Mouse (Mus musculus) neural tube, embryonic 11.5 days (tissue): ENCODE measurements at regions not wholly inside any gene's neighbourhood (a gene's known extent, or its start where the extent isn't known, plus 50 kb on each side); places are given as distances from the start of the nearest gene placed in this dataset.

Source experiments
- ATAC-seq: fragments of 200-750 bp; cut with Nextera tagmentation; 2 replicates; pipeline ENCODE4 v1.8.0; 2017; ENCODE audit warnings: moderate number of reproducible peaks, mild to moderate bottlenecking, moderate TSS enrichment, moderate library complexity; ENCODE audit not compliant: insufficient read depth, low FRiP score, low TSS enrichment
- DNase-seq: peaks from one replicate; pipeline ENCODE4 v3.0.0-alpha.2; 2015; ENCODE audit warnings: low spot score
- H3K27ac ChIP-seq: fragments of 300-500 bp; sonication (generic); 2 replicates; pipeline ENCODE4 v1.5.1; 2014; ENCODE audit warnings: low read depth, mild to moderate bottlenecking, low read length
- H3K27me3 ChIP-seq: fragments of 300-500 bp; sonication (generic); 2 replicates; pipeline ENCODE4 v1.6.1; 2014; ENCODE audit warnings: mild to moderate bottlenecking, low read length, mixed read lengths; ENCODE audit not compliant: control insufficient read depth, insufficient read depth
- H3K36me3 ChIP-seq: fragments of 300-500 bp; sonication (generic); 2 replicates; pipeline ENCODE4 v1.6.1; 2014; ENCODE audit warnings: mild to moderate bottlenecking, low read length, moderate library complexity, mixed read lengths; ENCODE audit not compliant: control insufficient read depth, insufficient read depth
- H3K4me1 ChIP-seq: fragments of 300-500 bp; sonication (generic); 2 replicates; pipeline ENCODE4 v1.6.1; 2014; ENCODE audit warnings: low read length, mixed read lengths; ENCODE audit not compliant: control insufficient read depth, insufficient read depth
- H3K4me2 ChIP-seq: fragments of 300-500 bp; sonication (generic); 2 replicates; pipeline ENCODE4 v1.6.1; 2014; ENCODE audit warnings: low read depth, mild to moderate bottlenecking, moderate library complexity
- H3K4me3 ChIP-seq: fragments of 300-500 bp; sonication (generic); 2 replicates; pipeline ENCODE4 v1.5.1; 2014; ENCODE audit warnings: low read depth, low read length
- H3K9ac ChIP-seq: fragments of 300-500 bp; sonication (generic); 2 replicates; pipeline ENCODE4 v1.6.1; 2014; ENCODE audit warnings: mild to moderate bottlenecking, low read length
- H3K9me3 ChIP-seq: fragments of 300-500 bp; sonication (generic); 2 replicates; pipeline ENCODE4 v1.6.1; 2016; ENCODE audit warnings: low read length; ENCODE audit not compliant: control insufficient read depth
- WGBS: fragments of 180-500 bp; shearing (Covaris S2); extraction: QIAGEN DNeasy Blood & Tissue Kit; methylation state at CpG from one replicate; pipeline ENCODE4 v1.1.7; 2014; 5-methylcytosine and 5-hydroxymethylcytosine counted together

DNA sequence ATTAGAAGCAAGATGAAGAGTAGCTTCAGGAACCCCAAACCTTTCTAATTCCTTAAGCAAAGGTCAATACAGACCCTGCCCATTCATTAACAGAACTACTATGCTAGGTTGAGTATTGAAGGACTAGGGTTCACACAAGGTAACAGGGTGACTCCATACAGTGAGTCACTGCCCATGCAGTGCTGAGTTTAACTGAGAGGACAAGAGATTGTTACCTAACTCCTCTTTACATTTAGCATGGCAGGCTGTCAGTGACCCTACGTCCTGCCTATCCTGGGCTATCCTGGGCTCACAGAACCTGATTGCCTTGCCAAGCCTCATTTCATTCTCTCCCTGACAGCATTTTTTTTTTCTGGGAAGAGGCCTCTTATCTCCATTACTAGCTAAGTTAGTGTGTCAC, 127.6 kb upstream of the Ell2 start:
- H3K4me2 ChIP-seq = no peak overlapping the region
- H3K4me3 ChIP-seq = no peak overlapping the region
- 84% methylated on average over 1 of the region's 1 CpGs for WGBS
- DNase-seq = no peak
- H3K36me3 ChIP-seq = no peaks in the 10 kb centered on the region
- H3K27me3 ChIP-seq = no peaks in the 10 kb centered on the region
- H3K9me3 ChIP-seq = no peaks in the 10 kb centered on the region
- no peak for ATAC-seq
- no peaks in the 10 kb centered on the region for H3K4me1 ChIP-seq
- H3K9ac ChIP-seq = no peak overlapping the region
- no peak overlapping the region for H3K27ac ChIP-seq

- no peak for ATAC-seq
- H3K9me3 ChIP-seq = no peaks in the 10 kb centered on the region
- 83% methylated on average over 2 of the region's 2 CpGs for WGBS
- H3K4me1 ChIP-seq = no peaks in the 10 kb centered on the region
- H3K27ac ChIP-seq = no peak overlapping the region
- H3K4me2 ChIP-seq = no peak overlapping the region
- no peak for DNase-seq
- H3K4me3 ChIP-seq = no peak overlapping the region
- H3K9ac ChIP-seq = no peak overlapping the region
- H3K36me3 ChIP-seq = no peaks in the 10 kb centered on the region
- no peaks in the 10 kb centered on the region for H3K27me3 ChIP-seq
Measured at GRCm38 (mm10) chr13:75590836-75591235, 115.7 kb upstream of the Ell2 start.

DNA sequence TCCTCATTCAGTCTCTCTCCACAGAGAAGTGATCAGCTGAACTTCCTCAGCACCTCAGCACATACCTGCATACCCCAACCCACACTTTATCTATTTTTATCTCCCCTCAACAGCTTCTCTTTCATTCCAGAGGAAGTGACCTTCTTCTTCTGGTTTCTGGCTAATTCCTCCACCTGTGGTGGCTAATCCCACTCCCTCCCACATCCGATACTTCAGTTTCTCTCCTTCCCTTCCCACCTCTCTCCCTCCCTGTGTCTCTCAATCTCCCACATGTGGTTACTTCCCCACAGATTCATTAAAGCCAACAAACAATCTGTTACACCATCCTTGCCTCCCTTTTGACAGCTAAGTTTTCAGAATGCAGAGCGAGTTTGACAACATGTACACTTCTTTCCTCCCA, 109.7 kb upstream of the Ell2 start:
- no peaks in the 10 kb centered on the region for H3K36me3 ChIP-seq
- 94% methylated on average over 2 of the region's 2 CpGs for WGBS
- no peaks in the 10 kb centered on the region for H3K9me3 ChIP-seq
- no peak overlapping the region for H3K4me2 ChIP-seq
- H3K4me1 ChIP-seq = no peaks in the 10 kb centered on the region
- no peak overlapping the region for H3K9ac ChIP-seq
- no peak for ATAC-seq
- no peak overlapping the region for H3K27ac ChIP-seq
- H3K4me3 ChIP-seq = no peak overlapping the region
- H3K27me3 ChIP-seq = no peaks in the 10 kb centered on the region
- no peak for DNase-seq

DNA sequence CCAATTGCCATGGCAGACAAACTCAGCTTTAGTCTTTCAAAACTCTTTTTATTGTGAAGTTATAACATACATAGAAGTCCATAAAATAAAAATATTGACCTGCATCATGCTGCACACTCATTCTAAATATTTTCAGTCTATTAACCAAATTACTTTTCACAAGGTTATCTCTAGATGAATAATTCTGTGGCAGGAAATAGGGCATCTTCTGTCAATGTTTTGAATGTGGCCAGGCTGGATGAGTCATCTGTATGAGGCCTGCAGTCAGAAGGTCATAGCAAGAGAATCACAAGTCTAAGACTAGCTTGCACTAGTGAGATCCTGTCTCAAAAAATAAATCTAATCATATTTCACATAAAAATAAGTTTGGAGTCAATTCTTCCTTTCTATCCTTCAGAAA, 108.4 kb upstream of the Ell2 start:
- no peaks in the 10 kb centered on the region for H3K4me1 ChIP-seq
- H3K9ac ChIP-seq = no peak overlapping the region
- no peak for DNase-seq
- no peak overlapping the region for H3K4me2 ChIP-seq
- ATAC-seq = no peak
- H3K4me3 ChIP-seq = no peak overlapping the region
- no peaks in the 10 kb centered on the region for H3K27me3 ChIP-seq
- H3K36me3 ChIP-seq = no peaks in the 10 kb centered on the region
- no peak overlapping the region for H3K27ac ChIP-seq
- no peaks in the 10 kb centered on the region for H3K9me3 ChIP-seq

- WGBS = 95% methylated on average over 1 of the region's 1 CpGs
- H3K9ac ChIP-seq = no peak overlapping the region
- no peaks in the 10 kb centered on the region for H3K27me3 ChIP-seq
- no peak for ATAC-seq
- no peak overlapping the region for H3K27ac ChIP-seq
- DNase-seq = no peak
- H3K4me3 ChIP-seq = no peak overlapping the region
- H3K4me2 ChIP-seq = no peak overlapping the region
- H3K9me3 ChIP-seq = no peaks in the 10 kb centered on the region
- no peaks in the 10 kb centered on the region for H3K36me3 ChIP-seq
- no peaks in the 10 kb centered on the region for H3K4me1 ChIP-seq
Measured at GRCm38 (mm10) chr13:75598675-75599074, 107.9 kb upstream of the Ell2 start.

- H3K36me3 ChIP-seq = no peaks in the 10 kb centered on the region
- DNase-seq = no peak
- H3K4me2 ChIP-seq = no peak overlapping the region
- no peaks in the 10 kb centered on the region for H3K27me3 ChIP-seq
- no peak for ATAC-seq
- no peak overlapping the region for H3K9ac ChIP-seq
- no peaks in the 10 kb centered on the region for H3K9me3 ChIP-seq
- no peaks in the 10 kb centered on the region for H3K4me1 ChIP-seq
- WGBS = 92% methylated on average over 3 of the region's 3 CpGs
- H3K27ac ChIP-seq = no peak overlapping the region
- no peak overlapping the region for H3K4me3 ChIP-seq
Measured at GRCm38 (mm10) chr13:75623229-75623628, 83.3 kb upstream of the Ell2 start.

DNA sequence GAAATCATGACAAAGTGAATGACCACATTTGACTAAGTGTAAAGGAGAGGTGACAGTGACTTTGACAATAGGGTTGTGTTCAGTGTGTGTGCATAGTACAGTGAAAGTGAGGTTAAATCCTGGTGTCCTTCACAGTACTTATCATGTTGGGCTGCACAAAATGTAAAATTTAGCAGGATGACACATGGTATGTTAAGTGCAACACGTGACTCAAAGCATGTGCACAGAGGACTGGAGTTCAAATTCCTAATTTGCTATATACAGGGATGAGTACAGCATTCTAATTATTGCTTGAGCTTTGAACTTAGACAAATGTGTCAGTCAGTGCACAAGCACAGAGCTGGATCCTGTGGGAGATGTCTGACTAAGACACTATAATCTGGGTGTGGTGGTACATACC, 79.2 kb upstream of the Ell2 start:
- DNase-seq = no peak
- no peak overlapping the region for H3K9ac ChIP-seq
- 93% methylated on average over 1 of the region's 1 CpGs for WGBS

GRCm38 (mm10) chr13:75631048-75631447, 75.5 kb upstream of the Ell2 start:
- no peaks in the 10 kb centered on the region for H3K27me3 ChIP-seq
- no peaks in the 10 kb centered on the region for H3K9me3 ChIP-seq
- DNase-seq (no peak), ATAC-seq (no peak)
- H3K9ac ChIP-seq = no peak overlapping the region
- no peak overlapping the region for H3K27ac ChIP-seq
- H3K36me3 ChIP-seq = no peaks in the 10 kb centered on the region
- WGBS = 100% methylated on average over 1 of the region's 1 CpGs
- no peaks in the 10 kb centered on the region for H3K4me1 ChIP-seq
- no peak overlapping the region for H3K4me3 ChIP-seq
- H3K4me2 ChIP-seq = no peak overlapping the region

More for the DNA sequence above, 79.2 kb upstream of the Ell2 start:
- Histone ChIP-seq H3K27me3 (no peaks in the 10 kb centered on the region), H3K27ac (no peak overlapping the region), H3K4me1 (no peaks in the 10 kb centered on the region), H3K36me3 (no peaks in the 10 kb centered on the region), H3K9me3 (no peaks in the 10 kb centered on the region), H3K4me3 (no peak overlapping the region), H3K4me2 (no peak overlapping the region)
- no peak for ATAC-seq

DNA sequence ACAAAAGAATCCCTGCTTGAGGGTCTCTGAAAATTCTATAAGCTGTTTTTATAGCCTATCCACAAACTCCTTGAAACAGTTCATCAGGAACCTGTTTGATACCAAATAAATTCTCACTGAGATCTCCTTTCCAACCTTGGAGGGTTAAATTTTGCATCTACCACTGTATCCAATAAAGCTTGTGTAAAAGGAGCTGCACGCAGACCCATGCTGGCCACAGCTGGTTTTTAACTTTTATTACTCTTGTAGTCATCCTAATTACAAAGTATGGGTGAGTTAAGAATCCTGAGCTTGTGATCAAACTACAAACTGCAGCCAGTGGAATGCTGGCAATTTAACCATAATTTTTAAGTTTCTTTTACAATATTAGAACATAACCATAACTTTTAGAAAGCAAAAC, 59.0 kb upstream of the Ell2 start:
- Histone ChIP-seq H3K4me2 (no peak overlapping the region), H3K36me3 (no peaks in the 10 kb centered on the region), H3K27ac (no peak overlapping the region), H3K4me3 (no peak overlapping the region), H3K9ac (no peak overlapping the region), H3K27me3 (no peaks in the 10 kb centered on the region), H3K9me3 (no peaks in the 10 kb centered on the region), H3K4me1 (no peaks in the 10 kb centered on the region)
- WGBS = 62% methylated on average over 1 of the region's 1 CpGs
- ATAC-seq (no peak), DNase-seq (no peak)
